Mouse (Mus musculus) brain, embryonic 14.5 days (tissue): ENCODE measurements around the gene 1110051M20Rik. TPM values are rescaled to one million over a fixed set of nuclear protein-coding genes. Genes with fewer than 3 reads are reported as not detected.

Experiments
- DNase-seq: peaks from one replicate; pipeline ENCODE4 v3.0.0-alpha.2; 2011; ENCODE audit warnings: low read depth
- CTCF ChIP-seq: fragments of 200-500 bp; IDR thresholded peaks from 2 replicates; pipeline ENCODE4 v1.5.1; 2012; ENCODE audit warnings: inconsistent platforms, mild to moderate bottlenecking, moderate library complexity, borderline replicate concordance; ENCODE audit not compliant: insufficient read depth, insufficient read length; ENCODE audit errors: extremely low read depth
- POLR2A ChIP-seq: fragments of 200-500 bp; IDR thresholded peaks from 2 replicates; pipeline ENCODE4 v1.6.1; 2012; ENCODE audit warnings: mild to moderate bottlenecking, inconsistent platforms, borderline replicate concordance; ENCODE audit not compliant: poor library complexity, insufficient read depth, insufficient read length, severe bottlenecking; ENCODE audit errors: extremely low read depth
- polyA plus RNA-seq: library from polyadenylated mRNA; depleted of rRNA; stranded (reverse); fragments of >200 nt; gene quantifications from 2 replicates; pipeline ENCODE4 v1.2.3, GENCODE M21; 2012

Gene 1110051M20Rik
- polyA plus RNA-seq, 1 experiment, result 86.3 TPM

GRCm38 (mm10) chr2:91312578-91313311, 131.8 kb downstream of the 1110051M20Rik start:
- TF ChIP-seq POLR2A, result no peak
- TF ChIP-seq CTCF, result no peak
- DNase-seq, result peak; percentile 51

DNA sequence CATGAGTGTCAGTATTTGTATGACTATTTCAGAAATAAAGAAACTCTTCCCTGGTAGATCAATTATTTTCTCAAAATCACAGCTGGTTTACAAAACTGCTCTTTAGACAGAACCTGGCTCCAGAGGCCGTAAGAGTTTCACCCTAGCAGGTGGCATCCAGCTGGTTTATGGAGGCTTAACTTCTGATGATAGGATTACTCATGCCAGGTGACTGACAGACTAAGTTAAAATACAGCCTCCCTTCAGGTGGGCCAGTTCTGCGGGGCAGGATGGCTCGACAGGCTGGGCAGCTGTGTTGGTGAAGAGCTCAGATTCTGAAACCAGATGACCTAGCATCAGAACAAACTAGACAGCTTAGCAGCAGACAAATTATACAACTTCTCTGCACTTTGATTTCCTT, 135.0 kb downstream of the 1110051M20Rik start:
- no peak for DNase-seq
- no peak for TF ChIP-seq POLR2A
- TF ChIP-seq CTCF, result no peak

DNA sequence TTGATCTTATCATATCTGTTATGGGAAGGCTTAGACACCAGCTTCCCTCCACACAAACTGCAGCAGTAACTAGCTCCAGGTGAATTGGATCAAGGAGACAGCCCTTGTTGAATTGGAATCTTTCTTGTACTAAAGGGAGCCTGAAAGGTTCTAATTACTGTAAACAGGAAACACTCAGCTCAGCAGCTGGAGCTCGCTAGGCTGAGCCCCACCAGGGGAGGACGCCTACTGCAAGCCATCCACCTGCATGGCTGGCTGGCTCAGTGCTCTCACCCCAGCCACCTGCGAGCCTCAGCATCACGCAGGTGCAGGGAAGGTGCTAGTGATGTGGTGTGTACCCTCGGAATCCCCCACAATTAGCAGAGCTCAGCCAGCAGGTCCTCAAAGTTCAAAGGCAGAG, 135.8 kb downstream of the 1110051M20Rik start:
- no peak for DNase-seq
- TF ChIP-seq POLR2A, result no peak
- no peak for TF ChIP-seq CTCF

- TF ChIP-seq CTCF, result no peak
- TF ChIP-seq POLR2A, result no peak
These were observed 137.9 kb downstream of the 1110051M20Rik start for GRCm38 (mm10) chr2:91306589-91306988.

DNA sequence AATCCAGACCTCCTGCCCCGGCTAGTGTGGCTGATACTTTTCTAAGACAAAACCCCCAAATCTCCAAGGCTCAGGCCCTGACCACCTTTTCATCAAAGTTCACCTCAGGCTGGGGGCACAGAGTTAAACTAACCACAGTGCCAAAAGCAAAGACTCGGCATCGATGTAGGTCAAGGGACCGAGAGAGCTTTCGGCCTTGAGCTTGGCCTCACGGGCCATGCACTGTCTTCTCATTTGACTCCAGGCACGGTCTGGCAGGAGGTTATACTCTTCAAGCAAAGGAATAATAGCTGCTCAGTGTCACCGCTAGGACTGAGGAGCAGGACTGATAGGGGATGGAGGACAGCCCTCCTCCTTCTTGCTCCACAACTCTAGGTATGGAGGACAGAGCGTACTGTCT, 138.6 kb downstream of the 1110051M20Rik start:
- DNase-seq, result no peak
- no peak for TF ChIP-seq POLR2A
- TF ChIP-seq CTCF, result no peak

More at GRCm38 (mm10) chr2:91306589-91306988, 137.9 kb downstream of the 1110051M20Rik start:
- no peak for DNase-seq

DNA sequence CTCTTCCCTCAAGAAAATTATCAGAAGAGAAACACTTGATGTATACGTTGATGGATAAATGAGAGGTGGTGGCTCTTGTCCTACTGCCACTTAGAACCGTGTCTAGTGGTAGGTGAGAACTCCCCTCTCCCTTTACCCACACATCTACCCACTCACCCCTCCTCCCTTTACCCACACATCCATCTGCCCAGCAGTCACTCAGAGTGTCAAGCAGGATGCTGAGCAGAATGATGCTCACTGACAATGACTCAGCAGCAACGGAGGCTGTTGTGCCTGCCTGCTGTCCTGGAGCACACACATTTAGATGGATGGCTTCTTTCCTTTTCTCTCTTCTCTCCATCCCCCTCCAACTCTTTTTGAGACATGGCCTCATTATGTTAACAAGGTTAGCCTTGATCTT, 141.7 kb downstream of the 1110051M20Rik start:
- no peak for DNase-seq
- TF ChIP-seq POLR2A (no peak), CTCF (no peak)

DNA sequence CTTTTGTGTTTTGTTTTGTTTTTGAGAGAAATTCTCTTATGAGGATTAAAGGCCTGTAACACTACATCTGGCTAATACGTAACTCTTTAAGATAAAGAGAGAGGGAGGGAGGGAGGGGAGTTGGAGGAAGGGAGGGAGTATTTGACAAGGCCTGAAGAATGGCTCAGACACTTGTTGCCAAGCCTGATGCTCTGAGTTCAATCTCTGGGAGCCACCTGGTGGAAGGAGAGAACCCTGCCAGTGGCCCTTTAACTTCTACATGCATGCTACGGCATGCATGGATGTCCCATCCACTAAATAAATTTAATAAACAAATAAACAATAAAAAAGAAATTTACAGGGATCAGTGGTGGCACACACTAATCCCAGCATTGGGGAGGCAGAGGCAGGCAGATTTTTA, 142.7 kb downstream of the 1110051M20Rik start:
- DNase-seq, result no peak
- no peak for TF ChIP-seq POLR2A
- TF ChIP-seq CTCF, result no peak; the same call in 1 of the 2 replicates

GRCm38 (mm10) chr2:91300784-91301183, 143.7 kb downstream of the 1110051M20Rik start:
- TF ChIP-seq POLR2A, result no peak
- peak; percentile 11; the same call in 1 of the 2 replicates for TF ChIP-seq CTCF
- no peak for DNase-seq

DNA sequence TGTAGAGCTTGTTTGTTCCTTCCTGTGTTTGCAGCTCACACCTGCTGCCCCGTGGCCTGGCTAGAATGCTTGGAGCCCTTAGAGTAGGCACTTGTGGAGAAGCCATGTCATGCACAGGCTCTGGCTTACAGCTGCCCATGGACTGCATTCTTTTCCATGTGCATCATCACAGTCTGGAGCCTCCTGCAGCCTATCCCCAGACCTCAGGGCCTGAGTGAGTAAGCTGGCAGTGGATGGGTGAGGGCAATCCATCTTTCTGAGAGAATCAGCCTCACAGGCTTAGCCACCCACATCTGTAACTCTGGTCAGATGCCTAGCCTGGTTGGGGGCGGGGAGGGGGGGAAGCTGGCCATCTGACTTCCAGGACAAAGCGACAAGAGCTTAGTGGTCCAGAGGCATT, 145.3 kb downstream of the 1110051M20Rik start:
- TF ChIP-seq POLR2A (no peak), CTCF (no peak)
- DNase-seq, result no peak

GRCm38 (mm10) chr2:91295895-91296294, 148.6 kb downstream of the 1110051M20Rik start:
- no peak for DNase-seq
- no peak for TF ChIP-seq CTCF

GRCm38 (mm10) chr2:91294226-91294625, 150.3 kb downstream of the 1110051M20Rik start:
- no peak for DNase-seq
- TF ChIP-seq CTCF (no peak), POLR2A (no peak)

- DNase-seq, result peak; percentile 75
- TF ChIP-seq CTCF (no peak), POLR2A (no peak)
These were observed 153.1 kb downstream of the 1110051M20Rik start for GRCm38 (mm10) chr2:91291197-91292007.

DNA sequence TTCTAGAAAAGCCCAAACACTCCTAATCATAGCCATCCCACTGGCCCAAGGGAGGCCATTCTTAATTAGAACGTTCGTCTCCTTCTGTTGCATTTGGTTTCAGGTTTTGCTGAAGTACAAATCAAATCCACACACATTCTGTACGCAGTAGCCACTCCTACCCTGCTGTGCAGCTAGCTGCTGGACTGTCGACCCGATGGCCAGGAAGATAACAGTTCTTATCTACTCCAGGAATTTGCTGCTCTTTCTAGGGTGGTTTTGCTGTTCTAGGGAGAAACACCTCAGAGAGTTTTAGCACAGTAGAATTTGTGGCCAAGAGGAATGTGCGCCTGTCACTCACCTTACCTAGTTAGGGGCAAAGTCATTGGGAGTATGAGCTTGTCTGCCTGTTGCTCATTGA, 156.9 kb downstream of the 1110051M20Rik start:
- DNase-seq, result no peak
- TF ChIP-seq CTCF (no peak), POLR2A (no peak)

DNA sequence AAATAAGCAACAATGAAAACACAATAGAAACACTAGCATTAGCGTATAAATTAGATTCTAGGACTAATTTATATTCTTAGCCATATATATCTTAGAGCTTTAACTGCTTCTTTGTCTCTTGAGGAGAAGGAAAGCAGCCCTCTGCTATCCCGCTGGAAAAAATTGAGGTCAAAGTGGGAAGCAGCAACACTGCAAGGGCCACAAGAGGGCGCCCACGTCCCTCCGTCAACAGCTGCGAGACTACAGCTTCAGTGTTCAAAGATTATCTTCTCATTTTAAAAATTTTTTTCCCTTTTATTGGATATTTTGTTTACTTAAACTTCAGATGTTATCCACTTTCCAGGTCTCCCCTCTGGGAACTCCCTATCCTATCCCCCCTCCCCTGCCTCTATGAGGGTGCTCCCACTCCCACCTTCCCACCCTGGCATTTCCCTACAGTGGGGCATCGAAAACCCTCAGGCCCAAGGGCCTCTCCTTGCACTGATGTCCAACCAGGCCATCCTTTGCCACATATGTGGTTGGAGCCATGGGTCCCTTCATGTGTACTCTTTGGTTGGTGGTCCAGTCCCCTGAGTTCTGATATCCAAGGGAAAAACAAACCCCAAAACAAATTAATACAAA, 158.5 kb downstream of the 1110051M20Rik start:
- TF ChIP-seq POLR2A, result no peak
- TF ChIP-seq CTCF, result peak; percentile 99
- DNase-seq, result peak; percentile 90
